Mouse (Mus musculus) myocyte (in vitro differentiated cells): Measurements from ENCODE around the gene Acap1.

Experiments
- MAX ChIP-seq: IDR thresholded peaks from one replicate; pipeline ENCODE4 v1.6.1; 2011; ENCODE audit warnings: low read depth, mild to moderate bottlenecking, control low read depth
- MYOG ChIP-seq, 3 experiments: IDR thresholded peaks; one replicate each; pipeline ENCODE4 v1.6.1; 2011; ENCODE audit warnings: control low read depth in 2 of 3, low read depth in 2 of 3, mild to moderate bottlenecking in 2 of 3; ENCODE audit not compliant: insufficient read length in 2 of 3, control insufficient read depth in 1 of 3, insufficient read depth in 1 of 3
- POLR2A ChIP-seq: IDR thresholded peaks from one replicate; pipeline ENCODE4 v1.6.1; 2011; ENCODE audit warnings: low read depth, mild to moderate bottlenecking, control low read depth, moderate library complexity; ENCODE audit not compliant: insufficient read length
- POLR2AphosphoS2 ChIP-seq: IDR thresholded peaks from one replicate; pipeline ENCODE4 v1.6.1; 2011; ENCODE audit warnings: low read depth, control low read depth; ENCODE audit not compliant: insufficient read length
- REST ChIP-seq: IDR thresholded peaks from one replicate; pipeline ENCODE4 v1.6.1; 2011; ENCODE audit warnings: mild to moderate bottlenecking, control low read depth, moderate library complexity; ENCODE audit not compliant: insufficient read depth, insufficient read length
- SRF ChIP-seq: IDR thresholded peaks from one replicate; pipeline ENCODE4 v1.6.1; 2011; ENCODE audit warnings: low read depth; ENCODE audit not compliant: control insufficient read depth, insufficient read length
- TCF12 ChIP-seq: IDR thresholded peaks from one replicate; pipeline ENCODE4 v1.6.1; 2011; ENCODE audit warnings: mild to moderate bottlenecking, control low read depth; ENCODE audit not compliant: poor library complexity, insufficient read depth, severe bottlenecking

DNA sequence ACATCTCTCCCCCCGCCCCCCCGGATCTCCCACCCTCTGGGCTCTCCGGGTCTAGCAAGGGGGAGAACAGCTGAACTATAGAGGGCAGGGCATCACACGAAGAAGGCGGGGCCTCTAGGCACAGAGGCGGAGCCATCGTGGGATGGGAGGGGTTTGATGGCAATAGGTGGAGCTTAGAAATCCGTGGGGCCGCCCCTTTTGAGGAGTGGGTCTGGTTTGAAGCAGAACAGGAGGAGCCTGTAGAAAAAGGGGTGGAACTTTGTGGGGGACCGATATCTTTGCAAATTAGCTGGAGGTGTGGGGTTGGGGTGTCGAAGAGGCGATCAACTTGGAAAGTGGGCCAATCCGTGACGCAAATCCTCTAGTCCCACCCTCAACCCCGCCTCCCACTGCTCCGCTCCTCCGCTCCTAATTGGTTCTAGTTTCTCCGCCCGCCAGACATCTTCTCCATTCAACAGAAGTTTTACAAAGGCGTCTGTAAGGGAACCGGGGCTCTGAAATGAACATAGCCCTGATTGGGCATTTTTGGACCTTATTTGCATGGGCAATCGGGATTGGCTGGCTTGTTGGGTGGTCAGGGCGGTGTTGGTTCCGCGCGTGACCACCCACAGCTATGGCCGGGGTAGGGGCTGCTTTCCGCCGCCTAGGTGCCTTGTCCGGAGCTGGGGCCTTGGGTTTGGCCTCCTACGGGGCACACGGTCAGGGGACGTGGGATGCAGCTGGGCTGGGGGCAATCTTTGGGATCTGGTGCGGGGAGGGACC is 57.2 kb downstream of the Acap1 start, which contains the start of gene Tmem256:
- TF ChIP-seq POLR2A = peak; percentile 81
- peak; percentile 8 for TF ChIP-seq SRF
- no peak for TF ChIP-seq TCF12
- no peak for TF ChIP-seq MAX
- TF ChIP-seq POLR2AphosphoS2 = peak; percentile 86
- TF ChIP-seq MYOG (IDR thresholded peaks at IDR 0.05; ENCODE audit: control insufficient read depth in 1 of 3, insufficient read depth in 1 of 3, insufficient read length in 2 of 3, low read depth in 2 of 3) = peak in 2 of 3 experiments; percentile 38 to 42
- no peak for TF ChIP-seq REST
